Mouse (Mus musculus) adrenal gland, postnatal 36 days (tissue): Measurements from ENCODE around the gene Luc7l3. TPM values are rescaled to one million over a fixed set of nuclear protein-coding genes. Genes with fewer than 3 reads are reported as not detected.

Experiments used
- DNase-seq, 2 experiments: peaks; one replicate each; pipeline ENCODE4 v3.0.0; 2021; ENCODE audit warnings: mixed read lengths in 1 of 2
- total RNA-seq, 2 experiments: library from RNA; stranded (reverse); gene quantifications; 2 replicates each; pipeline ENCODE4 v1.2.3; 2021

Luc7l3 gene
- total RNA-seq, 2 experiments from 2014 or later: 59.5 to 69.8 TPM

GRCm38 (mm10) chr11:94259814-94260213 is 62.0 kb downstream of the Luc7l3 start:
- no peak for DNase-seq

GRCm38 (mm10) chr11:94257987-94258386 is 63.8 kb downstream of the Luc7l3 start:
- DNase-seq: no peak

DNA sequence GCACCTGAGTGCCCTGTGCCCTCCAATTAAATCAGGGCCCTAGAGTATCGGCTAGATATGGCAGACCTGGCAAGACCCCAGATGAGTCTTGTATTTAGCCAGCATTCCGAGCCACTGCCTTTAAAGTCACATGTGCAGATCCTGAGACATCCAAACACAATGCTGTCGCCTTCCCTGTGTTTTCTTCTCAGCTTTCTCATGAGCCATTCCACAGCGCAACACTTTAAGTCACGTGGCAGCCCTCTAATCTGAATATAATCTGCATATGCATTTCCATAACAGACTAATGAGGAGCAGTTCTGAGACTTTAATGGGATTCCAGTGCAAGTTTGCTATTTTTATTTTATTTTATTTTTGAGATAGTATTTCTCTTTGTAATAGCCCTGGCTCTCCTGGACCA is 66.1 kb downstream of the Luc7l3 start:
- no peak for DNase-seq

DNA sequence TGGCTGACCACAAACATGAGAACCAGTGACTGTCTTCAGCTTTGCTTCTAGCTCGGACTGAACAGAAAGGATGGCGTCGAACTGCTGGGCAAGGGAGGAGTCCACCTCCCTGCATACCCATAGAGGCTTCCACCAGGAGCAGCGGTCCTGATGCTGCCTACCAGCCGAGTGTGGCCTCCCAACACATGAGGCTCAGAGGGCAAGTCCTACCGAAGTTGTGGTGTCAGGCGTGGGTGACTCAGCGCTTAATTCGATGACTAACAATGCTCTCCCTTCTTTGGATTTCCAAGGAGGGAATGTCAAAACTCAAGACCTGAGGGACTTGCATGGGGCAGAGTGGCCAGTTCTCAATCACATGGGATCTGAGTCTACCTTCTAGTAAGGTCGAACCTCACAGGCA is 68.1 kb downstream of the Luc7l3 start:
- peak; percentile 33 to 47 for DNase-seq

DNA sequence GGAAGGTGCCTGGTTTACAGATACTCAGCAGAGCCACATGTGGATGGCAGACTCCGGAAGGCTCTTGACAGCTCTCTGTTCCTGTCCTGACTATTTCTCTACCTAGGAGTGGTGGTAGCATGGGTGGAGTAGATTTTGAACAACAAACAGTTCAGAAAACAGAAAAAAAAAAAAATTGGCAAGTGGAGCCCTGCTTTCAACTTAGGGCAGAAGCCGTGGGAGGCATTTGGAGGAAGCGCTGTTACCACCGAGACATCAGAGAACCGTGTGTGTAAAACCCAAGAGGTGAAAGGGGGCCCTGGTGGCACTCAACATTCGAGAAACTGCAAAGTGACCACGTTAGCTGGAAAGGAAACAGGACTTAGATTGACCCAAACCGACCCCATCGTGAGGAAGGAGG is 68.6 kb downstream of the Luc7l3 start:
- no peak for DNase-seq

DNA sequence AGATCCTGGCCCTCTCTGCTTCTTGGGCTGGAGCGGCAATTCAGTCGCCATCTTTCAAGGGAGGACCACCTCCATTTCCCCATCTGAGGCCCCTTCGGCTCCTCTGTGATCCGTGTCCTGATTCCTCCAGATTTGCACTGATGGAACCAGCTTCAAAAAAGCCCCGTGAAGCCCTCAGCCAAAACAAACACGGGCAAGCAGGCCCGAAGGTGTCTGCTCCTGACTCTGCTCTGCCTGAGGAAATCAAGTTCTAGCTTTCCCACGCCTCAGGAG is 75.1 kb downstream of the Luc7l3 start:
- no peak for DNase-seq

DNA sequence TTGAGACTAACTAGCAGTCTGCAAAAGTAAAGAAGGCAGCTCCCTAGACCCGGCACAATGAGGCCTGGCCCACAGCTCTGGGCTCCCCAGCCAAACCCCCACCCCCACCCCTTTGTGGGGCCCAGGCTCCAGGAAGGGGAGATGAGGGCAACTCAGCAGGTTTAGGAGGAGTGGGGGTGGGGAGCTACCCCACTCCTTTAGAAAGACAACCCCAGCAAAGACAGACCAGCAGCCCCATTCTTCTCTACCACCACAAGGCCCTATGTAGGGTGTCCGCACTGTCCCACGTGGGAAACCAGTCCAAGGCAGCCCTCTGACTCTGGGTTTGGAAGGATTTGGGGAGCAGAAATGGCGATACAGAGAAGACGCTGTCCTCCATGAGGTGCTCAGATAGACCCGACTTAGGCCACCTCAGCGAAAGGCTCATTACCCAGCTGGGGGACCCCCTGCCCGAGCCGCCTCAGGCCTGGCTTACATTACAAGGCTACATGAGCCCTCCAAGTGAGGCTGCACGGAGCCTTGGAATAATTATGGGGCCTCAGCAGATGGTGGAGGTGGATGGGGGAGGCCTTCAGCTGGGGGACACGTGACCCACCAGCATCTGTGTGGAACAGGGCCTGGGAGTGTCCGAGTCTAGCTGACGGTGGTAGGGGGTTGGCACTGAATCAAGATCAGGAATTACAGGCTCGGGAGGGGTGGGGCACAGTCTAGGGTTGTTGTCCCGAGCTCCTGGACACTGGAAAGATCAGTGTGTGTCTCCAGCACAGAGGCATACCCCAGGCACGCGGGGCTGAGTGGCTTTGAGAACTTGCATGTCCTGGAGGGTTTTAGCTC is 75.6 kb downstream of the Luc7l3 start, which contains the start of gene Wfikkn2:
Gene Wfikkn2 (minus strand): TSS at position 51 of the 834 bp plus-strand sequence.
- DNase-seq: no peak

DNA sequence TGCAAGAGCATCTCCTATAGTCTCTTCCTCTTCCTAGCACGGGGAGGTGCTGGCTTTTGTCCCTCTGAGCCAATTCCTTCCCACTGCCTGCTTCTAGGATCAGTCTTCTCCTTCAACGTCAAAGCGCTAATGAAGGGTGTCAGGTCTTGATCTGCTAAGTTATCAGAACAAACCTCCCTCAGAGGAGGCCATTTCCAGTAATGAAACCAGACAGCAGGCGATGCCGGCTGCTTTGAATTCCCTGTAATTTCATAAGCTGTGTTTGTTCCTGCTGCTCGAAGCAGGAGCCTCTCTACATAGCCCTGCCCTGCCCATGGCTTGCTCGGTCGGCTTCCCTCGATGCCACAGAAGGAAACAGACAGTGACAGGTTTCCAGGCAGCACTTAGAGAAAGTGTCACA is 77.4 kb downstream of the Luc7l3 start:
- DNase-seq: no peak

DNA sequence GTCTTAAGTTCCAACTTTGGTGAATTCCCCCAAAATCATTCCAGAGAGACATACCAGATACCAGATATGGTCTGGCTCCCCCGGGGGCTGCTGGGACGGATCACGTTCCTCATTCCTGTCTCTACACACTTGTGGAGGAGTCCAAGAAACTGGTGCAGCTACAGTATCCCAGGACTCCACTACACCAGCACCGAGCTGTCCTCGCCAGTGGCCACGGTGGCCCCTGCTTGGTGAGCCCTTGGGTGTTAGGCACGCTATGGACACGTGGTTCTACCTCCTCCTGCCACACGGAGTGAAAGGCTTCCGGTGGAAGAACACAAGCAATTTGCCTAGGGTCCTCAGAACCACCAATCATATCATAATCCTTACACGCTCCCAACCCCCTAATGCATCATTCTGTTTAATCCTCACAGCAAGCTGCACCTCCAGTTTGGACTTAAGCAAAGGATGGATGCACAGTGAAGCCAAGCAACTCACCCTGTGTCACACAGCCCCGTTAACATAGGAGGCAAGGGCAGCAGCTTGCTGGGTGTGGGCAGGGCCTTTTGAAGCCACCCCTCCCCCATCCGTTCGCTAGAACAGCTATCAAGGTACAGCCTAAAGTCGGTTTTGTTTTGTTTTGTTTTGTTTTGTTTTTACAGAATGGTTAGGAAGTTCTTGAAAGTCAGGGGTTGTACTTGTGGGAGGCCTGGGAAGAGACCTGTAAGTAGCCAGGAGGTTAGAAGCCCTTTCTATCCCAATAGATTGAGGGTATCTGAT is 78.2 kb downstream of the Luc7l3 start:
- DNase-seq: no peak

- DNase-seq: peak; percentile 42 to 45
Measured at GRCm38 (mm10) chr11:94242760-94243421, 78.9 kb downstream of the Luc7l3 start.

GRCm38 (mm10) chr11:94239706-94240105 is 82.1 kb downstream of the Luc7l3 start:
- DNase-seq: no peak

DNA sequence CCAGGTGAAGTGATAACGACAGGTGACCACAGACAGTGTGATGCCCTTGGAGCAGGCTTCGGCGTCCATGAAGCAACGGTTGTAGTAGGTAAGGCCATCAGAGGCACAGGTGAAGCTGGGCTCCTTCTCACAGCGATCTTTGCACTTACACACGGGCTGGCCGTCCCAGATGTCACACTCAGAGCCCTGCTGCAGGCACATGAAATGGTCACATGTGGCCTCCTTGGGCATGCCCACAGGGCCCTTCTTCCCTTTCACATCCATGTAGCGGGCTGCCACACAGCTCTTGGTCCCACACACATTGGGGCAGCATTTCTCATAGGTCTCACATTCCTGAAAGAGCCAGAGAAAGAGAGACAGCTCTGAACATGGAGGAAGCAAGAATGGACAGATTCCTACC is 83.0 kb downstream of the Luc7l3 start:
- no peak for DNase-seq

Other genes with a start within 250 kb of the Luc7l3 start
- gene Tob1, start 110.5 kb downstream of the Luc7l3 start, total RNA-seq: 100 to 1,000 TPM; 290 to 355 TPM
- gene Wfikkn2, start 76.0 kb downstream of the Luc7l3 start, total RNA-seq: 1 to 10 TPM in 1 of 2 experiments, under 1 TPM in 1; 0.46 to 1.3 TPM
- not detected for gene Gm21885, start 40.1 kb downstream of the Luc7l3 start, total RNA-seq
- 100 to 1,000 TPM; 132 to 151 TPM for gene Ankrd40, start 6.0 kb upstream of the Luc7l3 start, total RNA-seq
- gene Abcc3, start 71.0 kb upstream of the Luc7l3 start, total RNA-seq: 1 to 10 TPM; 3.8 to 7.4 TPM
- 1 to 10 TPM in 1 of 2 experiments, under 1 TPM in 1; 0.50 to 1.1 TPM for gene Cacna1g, start 152.2 kb upstream of the Luc7l3 start, total RNA-seq
- gene Spata20, start 164.2 kb upstream of the Luc7l3 start, total RNA-seq: not detected
- gene Epn3, start 178.0 kb upstream of the Luc7l3 start, total RNA-seq: 10 to 100 TPM; 13.5 to 25.9 TPM
- 1 to 10 TPM; 3.6 to 9.7 TPM for gene Mycbpap, start 199.8 kb upstream of the Luc7l3 start, total RNA-seq
- 10 to 100 TPM; 11.9 to 13.3 TPM for gene Rsad1, start 227.3 kb upstream of the Luc7l3 start, total RNA-seq
- gene Chad, start 243.1 kb upstream of the Luc7l3 start, total RNA-seq: not detected